Mouse (Mus musculus) hindbrain, postnatal 0 days (tissue): ENCODE measurements around the gene Erich4. TPM values are rescaled to one million over a fixed set of nuclear protein-coding genes. Genes with fewer than 3 reads are reported as not detected.

Experiments used
- ATAC-seq: fragments of 200-750 bp; cut with Nextera tagmentation; 2 replicates; pipeline ENCODE4 v1.8.0; 2017; ENCODE audit warnings: mild to moderate bottlenecking, moderate TSS enrichment, moderate library complexity
- DNase-seq: peaks from one replicate; pipeline ENCODE4 v3.0.0-alpha.2; 2015; ENCODE audit warnings: low spot score
- H3K27ac ChIP-seq: fragments of 300-500 bp; sonication (generic); 2 replicates; pipeline ENCODE4 v1.5.1; 2014; ENCODE audit warnings: mild to moderate bottlenecking
- H3K27me3 ChIP-seq: fragments of 300-500 bp; sonication (generic); 2 replicates; pipeline ENCODE4 v1.6.1; 2014; ENCODE audit warnings: low read length, mixed read lengths; ENCODE audit not compliant: insufficient read depth
- H3K36me3 ChIP-seq: fragments of 300-500 bp; sonication (generic); 2 replicates; pipeline ENCODE4 v1.6.1; 2014; ENCODE audit warnings: low read length, mixed read lengths; ENCODE audit not compliant: insufficient read depth
- H3K4me1 ChIP-seq: fragments of 300-500 bp; sonication (generic); 2 replicates; pipeline ENCODE4 v1.6.1; 2014; ENCODE audit warnings: antibody characterized with exemption, low read length, mixed read lengths; ENCODE audit not compliant: insufficient read depth
- H3K4me2 ChIP-seq: fragments of 300-500 bp; sonication (generic); 2 replicates; pipeline ENCODE4 v1.6.1; 2014; ENCODE audit warnings: low read depth, mild to moderate bottlenecking, low read length, moderate library complexity, mixed read lengths
- H3K4me3 ChIP-seq: fragments of 300-500 bp; sonication (generic); 2 replicates; pipeline ENCODE4 v1.5.1; 2014; ENCODE audit warnings: low read length
- H3K9ac ChIP-seq: fragments of 300-500 bp; sonication (generic); replicated peaks from 2 replicates; pipeline ENCODE4 v1.6.1; 2014; ENCODE audit warnings: mild to moderate bottlenecking, low read length, moderate library complexity, mixed read lengths
- H3K9me3 ChIP-seq: fragments of 300-500 bp; sonication (generic); 2 replicates; pipeline ENCODE4 v1.6.1; 2016; ENCODE audit warnings: low read length, mixed read lengths
- CTCF ChIP-seq: IDR thresholded peaks from 2 replicates; pipeline ENCODE4 v1.5.1; 2016; ENCODE audit warnings: antibody characterized with exemption, control low read depth, low read depth
- WGBS: fragments of 180-500 bp; shearing (Covaris S2); extraction: QIAGEN DNeasy Blood & Tissue Kit; methylation state at CpG from one replicate; pipeline ENCODE4 v1.1.7; 2014; 5-methylcytosine and 5-hydroxymethylcytosine counted together
- polyA plus RNA-seq: library from polyadenylated mRNA; unstranded; fragments of >200 nt; fragmentation: Nextera tagmentation; extraction: Ambion mirVana; gene quantifications from 2 replicates; pipeline ENCODE4 v1.2.1, GENCODE M21; 2015
- total RNA-seq: library from RNA; depleted of rRNA; stranded (reverse); fragments of >200 nt; gene quantifications from 2 replicates; pipeline ENCODE4 v1.2.3, GENCODE M21; 2014

The Erich4 gene
- total and polyA plus RNA-seq, 2 experiments from 2014 or later = not detected

GRCm38 (mm10) chr7:25624851-25625250, 9.2 kb upstream of the Erich4 start:
- no peak overlapping the region for H3K4me2 ChIP-seq
- DNase-seq = no peak
- no peak for TF ChIP-seq CTCF
- ATAC-seq = no peak
- peaks cover 21% of the 10 kb centered on the region for H3K36me3 ChIP-seq
- H3K9me3 ChIP-seq = no peaks in the 10 kb centered on the region
- H3K27ac ChIP-seq = no peak overlapping the region
- H3K4me1 ChIP-seq = peaks cover 8% of the 10 kb centered on the region; the same call in 1 of the 2 replicates
- 79% methylated on average over 5 of the region's 5 CpGs for WGBS
- no peak overlapping the region for H3K4me3 ChIP-seq
- H3K9ac ChIP-seq = no peak overlapping the region
- no peaks in the 10 kb centered on the region for H3K27me3 ChIP-seq

- no peak overlapping the region for H3K4me2 ChIP-seq
- no peak overlapping the region for H3K27ac ChIP-seq
- WGBS = 84% methylated on average over 11 of the region's 11 CpGs
- TF ChIP-seq CTCF = no peak
- H3K9ac ChIP-seq = no peak overlapping the region
- ATAC-seq = no peak
- DNase-seq = no peak
- H3K4me3 ChIP-seq = no peak overlapping the region
- H3K27me3 ChIP-seq = no peaks in the 10 kb centered on the region
- H3K36me3 ChIP-seq = peaks cover 19% of the 10 kb centered on the region; the same call in 1 of the 2 replicates
- H3K4me1 ChIP-seq = peaks cover 8% of the 10 kb centered on the region; the same call in 1 of the 2 replicates
- no peaks in the 10 kb centered on the region for H3K9me3 ChIP-seq
Observed at GRCm38 (mm10) chr7:25623857-25624370, 8.2 kb upstream of the Erich4 start.

DNA sequence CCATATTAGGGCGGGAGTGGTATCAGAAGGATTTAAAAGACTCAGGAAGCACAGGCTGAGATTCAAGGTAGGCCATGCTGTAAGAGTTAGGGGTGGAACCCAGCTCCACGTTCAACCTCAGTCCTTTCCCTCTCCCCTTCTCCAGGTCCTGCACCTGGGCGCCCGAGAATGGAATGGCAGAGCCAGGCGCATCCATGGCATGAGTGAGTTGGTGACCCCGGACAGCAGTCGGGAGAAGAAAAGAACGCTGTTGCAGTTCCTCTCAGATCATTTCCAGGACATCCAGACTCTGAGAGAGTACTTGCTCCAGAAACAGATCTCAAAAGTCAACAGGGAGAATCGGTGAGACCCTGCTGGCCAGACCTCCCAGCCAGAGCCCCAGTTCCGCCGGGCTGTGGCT, 5.1 kb upstream of the Erich4 start:
- H3K9me3 ChIP-seq = no peaks in the 10 kb centered on the region
- peaks cover 5% of the 10 kb centered on the region; the same call in 1 of the 2 replicates for H3K4me1 ChIP-seq
- TF ChIP-seq CTCF = no peak
- no peaks in the 10 kb centered on the region for H3K27me3 ChIP-seq
- H3K9ac ChIP-seq = no peak overlapping the region
- no peak overlapping the region for H3K4me2 ChIP-seq
- H3K27ac ChIP-seq = no peak overlapping the region
- H3K36me3 ChIP-seq = peaks cover 19% of the 10 kb centered on the region; the same call in 1 of the 2 replicates
- WGBS = 93% methylated on average over 11 of the region's 11 CpGs
- ATAC-seq (no peak), DNase-seq (no peak)
- H3K4me3 ChIP-seq = no peak overlapping the region

- 92% methylated on average over 5 of the region's 5 CpGs for WGBS
- H3K9ac ChIP-seq = peak overlapping the region; percentile 51; the same call in 1 of the 2 replicates
- no peaks in the 10 kb centered on the region for H3K27me3 ChIP-seq
- H3K27ac ChIP-seq = peak overlapping the region; percentile 16; the same call in 1 of the 2 replicates
- H3K4me3 ChIP-seq = no peak overlapping the region; the same call in 1 of the 2 replicates
- H3K4me2 ChIP-seq = peak overlapping the region; percentile 66
- peaks cover 5% of the 10 kb centered on the region; the same call in 1 of the 2 replicates for H3K4me1 ChIP-seq
- ATAC-seq (no peak), DNase-seq (no peak)
- peaks cover 19% of the 10 kb centered on the region; the same call in 1 of the 2 replicates for H3K36me3 ChIP-seq
- H3K9me3 ChIP-seq = no peaks in the 10 kb centered on the region
- no peak for TF ChIP-seq CTCF
Observed at GRCm38 (mm10) chr7:25620101-25620500, 4.4 kb upstream of the Erich4 start.

DNA sequence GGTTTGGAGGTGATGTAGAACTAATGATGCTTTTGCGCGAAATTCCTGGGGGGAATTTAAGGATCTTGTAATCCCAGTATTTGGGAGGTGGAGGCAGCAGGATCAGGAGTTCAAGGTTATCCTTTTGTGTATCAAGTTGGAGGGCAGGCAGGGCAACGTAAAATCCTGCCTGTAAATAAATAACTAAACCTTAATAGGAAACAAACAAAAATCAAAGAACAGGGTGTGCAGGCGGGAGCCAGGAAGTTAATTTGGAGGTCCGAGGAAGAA, 4.0 kb upstream of the Erich4 start:
- Histone ChIP-seq H3K9me3 (no peaks in the 10 kb centered on the region), H3K27me3 (no peaks in the 10 kb centered on the region), H3K4me3 (peak overlapping the region; percentile 63), H3K4me1 (peaks cover 5% of the 10 kb centered on the region; the same call in 1 of the 2 replicates), H3K27ac (peak overlapping the region; percentile 16; the same call in 1 of the 2 replicates), H3K36me3 (peaks cover 19% of the 10 kb centered on the region; the same call in 1 of the 2 replicates), H3K4me2 (peak overlapping the region; percentile 66), H3K9ac (peak overlapping the region; percentile 51)
- DNase-seq (no peak), ATAC-seq (no peak)
- WGBS = 24% methylated on average over 5 of the region's 5 CpGs
- TF ChIP-seq CTCF = no peak

DNA sequence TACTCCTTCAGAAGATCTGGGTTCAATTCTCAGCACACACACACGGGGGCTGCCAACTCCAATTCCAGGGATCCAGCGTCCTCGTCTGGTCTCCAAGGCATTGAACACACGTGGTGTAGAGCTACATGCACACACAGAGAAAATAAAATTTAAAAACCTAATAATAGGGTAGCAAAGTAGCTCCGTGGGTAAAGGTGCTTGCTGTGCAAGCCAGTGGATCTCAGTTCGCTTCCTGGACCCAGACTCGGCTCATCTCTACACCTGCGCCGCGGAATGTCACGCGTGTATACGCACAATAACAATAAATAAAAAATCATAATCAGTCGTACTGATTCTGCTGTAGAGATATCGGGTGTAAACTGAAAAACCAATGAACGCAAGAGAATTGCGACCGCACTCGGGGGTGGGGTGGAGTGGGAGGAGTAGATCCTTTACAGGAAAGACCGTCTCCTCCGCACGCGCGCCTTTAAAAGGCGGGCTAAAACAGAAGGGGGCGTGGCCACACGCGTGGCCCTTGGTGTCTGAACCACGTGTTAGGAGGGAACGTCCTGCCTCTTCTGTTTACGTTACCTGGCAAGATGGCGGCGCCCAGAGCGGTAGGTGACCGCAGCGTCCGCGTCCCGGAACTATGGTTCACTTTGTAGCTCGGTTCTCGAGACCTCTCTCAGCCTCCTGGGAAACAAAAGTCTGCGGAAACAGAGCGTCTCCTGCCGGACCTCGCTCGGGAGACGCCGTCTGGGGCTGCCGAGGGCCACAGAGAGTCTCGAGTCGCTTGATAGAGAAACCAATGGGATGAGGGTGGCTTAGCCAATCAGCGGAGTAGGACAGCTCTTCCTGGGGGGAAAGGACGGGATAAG, 3.4 kb upstream of the Erich4 start, which contains the start of gene Dmac2:
Gene Dmac2 (plus strand): TSS at position 550 of the 857 bp plus-strand sequence.
- Histone ChIP-seq H3K27me3 (no peaks in the 10 kb centered on the region), H3K9me3 (no peaks in the 10 kb centered on the region), H3K9ac (peak within 1 kb of the TSS; percentile 51), H3K4me2 (peak within 1 kb of the TSS; percentile 66), H3K4me3 (peak within 1 kb of the TSS; percentile 63), H3K36me3 (peaks cover 19% of the 10 kb centered on the region; the same call in 1 of the 2 replicates), H3K27ac (peak within 1 kb of the TSS; percentile 16; the same call in 1 of the 2 replicates), H3K4me1 (peaks cover 5% of the 10 kb centered on the region; the same call in 1 of the 2 replicates)
- 2% methylated on average over 53 of the region's 53 CpGs for WGBS
- DNase-seq (peak; percentile 96), ATAC-seq (peak; percentile 95)
- no peak for TF ChIP-seq CTCF
